Mouse (Mus musculus) midbrain, embryonic 14.5 days (tissue): Measurements from ENCODE around the gene Abcc1. TPM values are rescaled to one million over a fixed set of nuclear protein-coding genes. Genes with fewer than 3 reads are reported as not detected.

Experiments used
- ATAC-seq: fragments of 200-750 bp; cut with Nextera tagmentation; 2 replicates; pipeline ENCODE4 v1.8.0; 2017; ENCODE audit warnings: moderate number of reproducible peaks, moderate library complexity; ENCODE audit not compliant: low FRiP score, low TSS enrichment
- DNase-seq: peaks from one replicate; pipeline ENCODE4 v3.0.0-alpha.2; 2015
- H3K27ac ChIP-seq: fragments of 300-500 bp; sonication (generic); replicated peaks from 2 replicates; pipeline ENCODE4 v1.5.1; 2014; ENCODE audit warnings: mild to moderate bottlenecking, low read depth, low read length, moderate library complexity
- H3K27me3 ChIP-seq: fragments of 300-500 bp; sonication (generic); 2 replicates; pipeline ENCODE4 v1.6.1; 2014; ENCODE audit warnings: low read length, control low read depth, mixed read lengths; ENCODE audit not compliant: control insufficient read depth, insufficient read depth
- H3K36me3 ChIP-seq: fragments of 300-500 bp; sonication (generic); 2 replicates; pipeline ENCODE4 v1.6.1; 2014; ENCODE audit warnings: low read length, control low read depth; ENCODE audit not compliant: control insufficient read depth, insufficient read depth
- H3K4me1 ChIP-seq: fragments of 300-500 bp; sonication (generic); 2 replicates; pipeline ENCODE4 v1.6.1; 2014; ENCODE audit warnings: mild to moderate bottlenecking, antibody characterized with exemption, low read length, control low read depth; ENCODE audit not compliant: control insufficient read depth, insufficient read depth
- H3K4me2 ChIP-seq: fragments of 300-500 bp; sonication (generic); 2 replicates; pipeline ENCODE4 v1.6.1; 2014; ENCODE audit warnings: mild to moderate bottlenecking, low read length, moderate library complexity
- H3K4me3 ChIP-seq: fragments of 300-500 bp; sonication (generic); replicated peaks from 2 replicates; pipeline ENCODE4 v1.5.1; 2014; ENCODE audit warnings: low read depth, low read length
- H3K9ac ChIP-seq: fragments of 300-500 bp; sonication (generic); replicated peaks from 2 replicates; pipeline ENCODE4 v1.6.1; 2014; ENCODE audit warnings: mild to moderate bottlenecking, low read length, moderate library complexity
- H3K9me3 ChIP-seq: fragments of 300-500 bp; sonication (generic); 2 replicates; pipeline ENCODE4 v1.6.1; 2016; ENCODE audit warnings: low read length, control low read depth, mixed read lengths; ENCODE audit not compliant: control insufficient read depth
- WGBS: fragments of 180-500 bp; shearing (Covaris S2); extraction: QIAGEN DNeasy Blood & Tissue Kit; methylation state at CpG from one replicate; pipeline ENCODE4 v1.1.7; 2014; 5-methylcytosine and 5-hydroxymethylcytosine counted together
- polyA plus RNA-seq: library from polyadenylated mRNA; unstranded; fragments of >200 nt; fragmentation: Nextera tagmentation; extraction: Ambion mirVana; gene quantifications from 2 replicates; pipeline ENCODE4 v1.2.1, GENCODE M21; 2014

The Abcc1 gene
- polyA plus RNA-seq, 1 experiment from 2014 or later = 9.6 TPM

DNA sequence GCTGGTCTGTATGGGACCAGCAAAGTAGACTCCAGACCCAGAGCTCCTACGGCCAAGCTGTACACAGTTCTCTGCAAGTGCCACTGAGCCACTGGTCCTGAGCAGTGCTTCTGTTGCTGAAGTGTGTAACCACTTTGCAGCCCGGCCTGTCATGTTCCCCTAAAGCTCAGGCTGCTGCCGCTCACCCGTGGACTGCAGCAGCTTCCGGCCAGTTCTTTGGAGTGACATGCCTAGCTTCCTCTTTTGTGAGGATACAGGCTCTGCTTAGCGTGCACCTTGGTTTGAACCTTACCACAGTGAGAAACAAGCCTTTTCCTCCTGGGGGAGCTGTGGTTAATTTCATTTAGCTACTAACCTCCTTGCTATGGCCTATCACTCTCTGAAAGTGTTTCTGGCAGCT is 77.7 kb downstream of the Abcc1 start:
- Histone ChIP-seq H3K4me1 (no peaks in the 10 kb centered on the region), H3K27ac (no peak overlapping the region), H3K4me2 (no peak overlapping the region), H3K27me3 (no peaks in the 10 kb centered on the region), H3K9ac (no peak overlapping the region), H3K36me3 (0 out of 2 replicates have a peak, but pooled peaks cover 7% of the 10 kb centered on the region), H3K9me3 (no peaks in the 10 kb centered on the region), H3K4me3 (no peak overlapping the region)
- ATAC-seq (no peak), DNase-seq (no peak)
- WGBS = 86% methylated on average over 6 of the region's 6 CpGs

DNA sequence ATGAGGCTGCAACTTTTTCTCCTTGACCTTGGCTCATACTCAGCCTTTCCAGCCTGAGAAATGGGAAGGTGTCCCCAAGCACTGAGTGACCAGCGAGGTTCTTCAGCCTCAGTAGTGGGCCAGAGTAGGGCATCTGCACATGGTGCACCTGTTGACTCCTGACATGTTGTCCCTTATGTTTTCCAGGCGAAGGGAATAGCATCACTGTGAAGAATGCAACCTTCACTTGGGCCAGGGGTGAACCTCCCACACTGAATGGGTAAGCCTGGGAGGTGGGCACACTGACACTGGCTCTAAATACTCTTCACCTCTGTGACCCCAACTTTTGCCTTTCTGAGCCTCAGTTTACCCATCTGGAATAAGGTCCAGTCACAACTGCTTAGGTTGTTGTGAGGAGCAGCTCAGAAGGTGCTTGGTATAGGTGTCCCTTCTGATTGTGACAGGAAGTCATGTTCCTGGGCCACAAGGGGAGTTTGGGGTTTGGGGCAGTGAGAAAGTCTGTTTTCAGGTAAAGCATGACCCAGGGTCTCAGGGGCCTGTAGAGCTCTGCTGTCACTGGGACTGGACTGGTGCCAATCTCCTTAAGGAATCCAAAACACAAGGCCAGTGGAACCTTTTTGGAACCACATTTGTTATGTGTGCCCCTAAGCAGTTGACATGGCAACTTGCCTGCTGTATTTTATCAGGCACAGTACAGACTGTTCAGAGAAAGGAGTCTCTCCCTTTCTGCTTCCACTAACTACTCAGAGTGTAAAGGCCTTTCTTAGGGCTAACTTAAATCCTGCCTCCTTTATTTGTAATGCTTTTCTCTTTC is 78.7 kb downstream of the Abcc1 start:
- Histone ChIP-seq H3K27me3 (no peaks in the 10 kb centered on the region), H3K4me3 (no peak overlapping the region), H3K9me3 (no peaks in the 10 kb centered on the region), H3K4me1 (no peaks in the 10 kb centered on the region), H3K9ac (no peak overlapping the region), H3K4me2 (no peak overlapping the region), H3K27ac (no peak overlapping the region), H3K36me3 (0 out of 2 replicates have a peak, but pooled peaks cover 7% of the 10 kb centered on the region)
- 86% methylated on average over 2 of the region's 2 CpGs for WGBS
- DNase-seq (no peak), ATAC-seq (no peak)

DNA sequence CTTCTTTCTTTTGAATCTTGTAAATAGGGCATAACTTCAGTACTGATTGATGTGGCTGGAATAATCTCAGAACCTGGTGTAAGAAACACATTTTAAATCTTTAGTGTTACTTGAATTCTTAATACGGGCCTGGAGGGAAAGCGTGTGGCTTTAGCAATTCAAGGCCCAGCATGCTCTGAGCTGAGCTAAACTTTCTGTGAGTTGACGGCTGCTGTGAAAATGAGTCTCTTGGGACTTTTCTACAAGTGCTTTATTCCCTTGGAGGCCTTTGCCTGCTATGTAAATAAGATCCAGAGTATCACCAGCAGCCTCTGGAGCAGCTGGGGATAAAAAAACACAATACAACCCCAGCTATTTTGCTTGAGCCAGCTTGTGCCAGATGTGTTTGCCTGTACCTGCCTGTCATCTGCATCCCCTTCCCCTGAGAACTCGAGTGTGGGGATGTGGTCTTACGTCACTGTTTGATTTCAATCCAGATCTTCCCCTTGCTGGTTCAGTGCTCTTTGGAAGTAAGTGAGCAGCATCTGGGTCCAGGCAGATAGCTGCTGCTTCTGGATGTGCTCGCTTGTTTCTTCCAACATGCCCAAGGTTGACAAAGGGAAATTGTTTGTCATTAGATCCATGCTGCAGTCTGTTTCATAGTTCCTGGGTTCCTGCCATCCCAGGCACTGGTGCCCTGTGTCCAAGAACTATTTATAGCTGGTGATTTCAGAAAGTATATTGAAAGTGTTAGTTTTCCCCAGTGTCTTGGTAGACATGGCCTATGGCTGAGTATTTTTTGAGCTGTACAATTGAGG is 82.9 kb downstream of the Abcc1 start:
- Histone ChIP-seq H3K9ac (no peak overlapping the region), H3K36me3 (peaks cover 6% of the 10 kb centered on the region; the same call in 1 of the 2 replicates), H3K9me3 (no peaks in the 10 kb centered on the region), H3K27ac (no peak overlapping the region), H3K4me3 (no peak overlapping the region), H3K4me2 (no peak overlapping the region), H3K4me1 (no peaks in the 10 kb centered on the region), H3K27me3 (no peaks in the 10 kb centered on the region)
- ATAC-seq = no peak
- WGBS = 72% methylated on average over 6 of the region's 6 CpGs
- DNase-seq = peak; percentile 2

DNA sequence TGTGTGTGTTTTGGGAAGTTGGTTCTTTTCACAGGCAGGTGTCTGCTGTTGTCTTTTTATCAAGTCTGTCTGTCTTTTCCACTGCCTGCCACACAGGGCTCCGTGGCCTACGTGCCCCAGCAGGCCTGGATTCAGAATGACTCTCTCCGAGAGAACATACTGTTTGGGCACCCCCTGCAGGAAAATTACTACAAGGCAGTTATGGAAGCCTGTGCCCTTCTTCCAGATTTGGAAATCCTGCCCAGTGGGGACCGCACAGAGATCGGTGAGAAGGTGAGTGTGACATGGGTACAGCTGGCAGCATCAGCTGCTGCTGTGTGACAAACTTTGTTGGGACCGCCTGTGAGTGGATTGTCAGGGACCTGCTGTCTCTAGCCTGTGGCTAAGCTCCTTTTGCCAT is 83.8 kb downstream of the Abcc1 start:
- H3K27ac ChIP-seq = no peak overlapping the region
- DNase-seq = no peak
- 68% methylated on average over 6 of the region's 6 CpGs for whole genome bisulfite sequencing
- no peak overlapping the region for H3K4me3 ChIP-seq
- H3K9ac ChIP-seq = no peak overlapping the region
- no peak for ATAC-seq
- H3K27me3 ChIP-seq = no peaks in the 10 kb centered on the region
- no peaks in the 10 kb centered on the region for H3K9me3 ChIP-seq
- no peaks in the 10 kb centered on the region for H3K4me1 ChIP-seq
- peaks cover 6% of the 10 kb centered on the region; the same call in 1 of the 2 replicates for H3K36me3 ChIP-seq
- no peak overlapping the region for H3K4me2 ChIP-seq

GRCm38 (mm10) chr16:14447366-14447765 is 86.0 kb downstream of the Abcc1 start:
- H3K4me1 ChIP-seq = no peaks in the 10 kb centered on the region
- no peak overlapping the region for H3K9ac ChIP-seq
- no peak for DNase-seq
- H3K36me3 ChIP-seq = peaks cover 6% of the 10 kb centered on the region; the same call in 1 of the 2 replicates
- H3K4me3 ChIP-seq = no peak overlapping the region
- H3K9me3 ChIP-seq = no peaks in the 10 kb centered on the region
- no peak for ATAC-seq
- no peaks in the 10 kb centered on the region for H3K27me3 ChIP-seq
- H3K4me2 ChIP-seq = no peak overlapping the region
- 88% methylated on average over 4 of the region's 4 CpGs for WGBS
- H3K27ac ChIP-seq = no peak overlapping the region

DNA sequence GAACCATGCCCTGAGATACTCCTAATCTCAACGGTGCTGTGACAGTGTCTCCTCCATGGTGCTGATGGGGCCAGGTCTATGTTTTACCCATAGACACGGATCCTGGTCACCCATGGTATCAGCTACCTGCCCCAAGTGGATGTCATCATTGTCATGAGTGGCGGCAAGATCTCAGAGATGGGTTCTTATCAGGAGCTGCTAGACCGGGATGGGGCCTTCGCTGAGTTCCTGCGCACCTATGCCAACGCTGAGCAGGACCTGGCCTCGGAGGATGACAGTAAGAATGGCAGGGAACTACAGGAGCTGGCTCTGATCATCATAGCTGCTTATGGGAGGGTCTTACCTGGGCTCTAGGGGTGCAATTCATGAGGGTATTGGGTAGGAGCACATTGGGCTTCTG is 86.9 kb downstream of the Abcc1 start:
- 94% methylated on average over 8 of the region's 8 CpGs for WGBS

GRCm38 (mm10) chr16:14449861-14450260 is 88.5 kb downstream of the Abcc1 start:
- Histone ChIP-seq H3K9me3 (no peaks in the 10 kb centered on the region), H3K27me3 (no peaks in the 10 kb centered on the region), H3K9ac (no peak overlapping the region), H3K4me1 (no peaks in the 10 kb centered on the region), H3K4me2 (no peak overlapping the region), H3K36me3 (peaks cover 6% of the 10 kb centered on the region; the same call in 1 of the 2 replicates), H3K27ac (no peak overlapping the region), H3K4me3 (no peak overlapping the region)
- ATAC-seq (no peak), DNase-seq (no peak)
- WGBS = 89% methylated on average over 4 of the region's 4 CpGs

More for the DNA sequence above, 86.9 kb downstream of the Abcc1 start:
- Histone ChIP-seq H3K4me1 (no peaks in the 10 kb centered on the region), H3K4me3 (no peak overlapping the region), H3K9ac (no peak overlapping the region), H3K27me3 (no peaks in the 10 kb centered on the region), H3K36me3 (peaks cover 6% of the 10 kb centered on the region; the same call in 1 of the 2 replicates), H3K9me3 (no peaks in the 10 kb centered on the region), H3K27ac (no peak overlapping the region), H3K4me2 (no peak overlapping the region)
- ATAC-seq (no peak), DNase-seq (no peak)

GRCm38 (mm10) chr16:14451374-14452046 is 90.2 kb downstream of the Abcc1 start:
- Histone ChIP-seq H3K27ac (no peak overlapping the region), H3K4me1 (no peaks in the 10 kb centered on the region), H3K4me3 (no peak overlapping the region), H3K9me3 (no peaks in the 10 kb centered on the region), H3K9ac (no peak overlapping the region), H3K27me3 (no peaks in the 10 kb centered on the region), H3K4me2 (no peak overlapping the region), H3K36me3 (no peaks in the 10 kb centered on the region)
- ATAC-seq (no peak), DNase-seq (no peak)
- 88% methylated on average over 5 of the region's 5 CpGs for WGBS
